Mouse (Mus musculus): ENCODE measurements at regions not wholly inside any gene's neighbourhood (a gene's known extent, or its start where the extent isn't known, plus 50 kb on each side); places are given as distances from the start of the nearest gene placed in this dataset.
"Not testable (repeated sequence)": the region's sequence is repeated elsewhere in the genome, so short reads cannot be mapped to it uniquely, and the experiment has no call there.

GRCm38 (mm10) chr3:41504867-41505266 is 50.7 kb upstream of the Jade1 start:
- H3K4me2 ChIP-seq (replicated peaks) = no peak overlapping the region
- no peak for ATAC-seq (ENCODE audit: insufficient number of reproducible peaks, insufficient read depth, low FRiP score, low TSS enrichment)
- H3K4me1 ChIP-seq = no peaks in the 10 kb centered on the region; the same call in 1 of the 2 replicates
- 93% methylated on average over 4 of the region's 4 CpGs for WGBS
- no peaks in the 10 kb centered on the region for H3K9me3 ChIP-seq
- H3K9ac ChIP-seq = no peak overlapping the region
- H3K36me3 ChIP-seq = no peaks in the 10 kb centered on the region
- H3K27ac ChIP-seq = no peak overlapping the region
- no peaks in the 10 kb centered on the region for H3K27me3 ChIP-seq
- no peak overlapping the region for H3K4me3 ChIP-seq

DNA sequence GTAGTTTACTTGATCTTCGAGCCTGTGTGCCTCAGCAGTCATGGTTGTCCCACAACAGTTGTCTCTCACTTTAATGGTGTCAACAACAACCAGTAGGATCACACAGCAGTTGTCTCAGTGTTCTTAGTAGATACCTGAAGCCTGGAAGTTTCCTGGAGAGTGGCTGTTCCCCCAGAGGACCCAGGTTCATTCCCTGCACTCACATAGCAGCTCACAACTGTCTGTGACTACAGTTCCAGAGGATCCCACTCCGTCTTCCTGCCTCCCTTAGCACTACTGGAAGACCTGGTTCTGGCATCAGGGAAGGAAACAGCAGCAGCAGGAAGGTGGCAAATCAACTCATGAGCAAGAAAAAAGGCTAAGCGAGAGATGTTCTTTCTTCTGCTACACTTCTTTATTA is 53.4 kb upstream of the Jade1 start:
- Histone ChIP-seq H3K27ac (no peak overlapping the region), H3K4me1 (no peaks in the 10 kb centered on the region; the same call in 1 of the 2 replicates), H3K9me3 (no peaks in the 10 kb centered on the region), H3K4me2 (replicated peaks) (no peak overlapping the region), H3K27me3 (no peaks in the 10 kb centered on the region), H3K4me3 (no peak overlapping the region), H3K36me3 (no peaks in the 10 kb centered on the region), H3K9ac (no peak overlapping the region)
- 85% methylated on average over 3 of the region's 3 CpGs for WGBS
- ATAC-seq (ENCODE audit: insufficient number of reproducible peaks, insufficient read depth, low FRiP score, low TSS enrichment) = no peak

DNA sequence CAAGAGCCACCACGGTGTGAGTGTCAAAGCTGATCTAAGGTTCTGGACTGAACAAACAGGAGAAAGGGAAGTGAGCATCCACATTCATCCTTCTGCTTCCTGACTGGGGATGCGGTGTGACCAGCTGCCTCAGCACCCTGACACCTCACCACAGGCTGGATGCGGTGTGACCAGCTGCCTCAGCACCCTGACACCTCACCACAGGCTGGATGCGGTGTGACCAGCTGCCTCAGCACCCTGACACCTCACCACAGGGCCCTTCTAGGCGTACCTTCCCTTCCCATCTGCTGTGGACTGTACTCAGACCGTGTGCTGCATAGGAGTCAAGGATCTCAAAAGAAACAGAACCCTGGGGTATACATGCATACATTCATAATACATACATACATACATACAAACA is 53.9 kb upstream of the Jade1 start:
- not testable (repeated sequence) for H3K9ac ChIP-seq; H3K36me3 ChIP-seq; ATAC-seq (ENCODE audit: insufficient number of reproducible peaks, insufficient read depth, low FRiP score, low TSS enrichment); H3K4me2 ChIP-seq (replicated peaks); H3K27me3 ChIP-seq; H3K9me3 ChIP-seq; H3K4me3 ChIP-seq; H3K4me1 ChIP-seq; H3K27ac ChIP-seq
- WGBS = 78% methylated on average over 6 of the region's 6 CpGs

GRCm38 (mm10) chr3:41501124-41501523 is 54.4 kb upstream of the Jade1 start:
- H3K4me2 ChIP-seq (replicated peaks) = no peak overlapping the region
- no peaks in the 10 kb centered on the region for H3K9me3 ChIP-seq
- no peak overlapping the region for H3K4me3 ChIP-seq
- no peaks in the 10 kb centered on the region for H3K36me3 ChIP-seq
- H3K4me1 ChIP-seq = no peaks in the 10 kb centered on the region; the same call in 1 of the 2 replicates
- no peak overlapping the region for H3K27ac ChIP-seq
- WGBS = 56% methylated on average over 6 of the region's 6 CpGs
- no peak for ATAC-seq (ENCODE audit: insufficient number of reproducible peaks, insufficient read depth, low FRiP score, low TSS enrichment)
- no peak overlapping the region for H3K9ac ChIP-seq
- no peaks in the 10 kb centered on the region for H3K27me3 ChIP-seq

DNA sequence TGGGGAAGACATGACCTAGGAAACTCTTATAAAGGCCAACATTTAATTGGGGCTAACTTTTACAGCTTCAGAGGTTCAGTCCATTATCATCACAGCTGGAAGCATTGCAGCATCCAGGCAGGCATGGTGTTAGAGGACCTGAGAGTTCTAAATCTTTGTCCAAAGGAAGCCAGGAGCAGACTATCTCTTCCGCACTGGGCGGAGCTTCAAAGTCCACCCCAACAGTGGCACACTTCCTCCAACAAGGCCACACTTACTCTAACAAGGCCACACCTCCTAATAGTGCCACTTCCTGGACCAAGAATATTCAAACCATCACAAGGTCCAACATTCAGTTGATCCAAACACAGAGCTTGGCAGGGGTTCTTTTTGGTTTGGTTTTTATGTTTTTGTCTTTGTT is 55.9 kb upstream of the Jade1 start:
- Histone ChIP-seq H3K4me2 (replicated peaks) (no peak overlapping the region), H3K4me1 (no peaks in the 10 kb centered on the region; the same call in 1 of the 2 replicates), H3K27me3 (no peaks in the 10 kb centered on the region), H3K9me3 (no peaks in the 10 kb centered on the region), H3K27ac (no peak overlapping the region), H3K9ac (no peak overlapping the region), H3K4me3 (no peak overlapping the region), H3K36me3 (no peaks in the 10 kb centered on the region)
- WGBS = 92% methylated on average over 2 of the region's 2 CpGs
- no peak for ATAC-seq (ENCODE audit: insufficient number of reproducible peaks, insufficient read depth, low FRiP score, low TSS enrichment)

DNA sequence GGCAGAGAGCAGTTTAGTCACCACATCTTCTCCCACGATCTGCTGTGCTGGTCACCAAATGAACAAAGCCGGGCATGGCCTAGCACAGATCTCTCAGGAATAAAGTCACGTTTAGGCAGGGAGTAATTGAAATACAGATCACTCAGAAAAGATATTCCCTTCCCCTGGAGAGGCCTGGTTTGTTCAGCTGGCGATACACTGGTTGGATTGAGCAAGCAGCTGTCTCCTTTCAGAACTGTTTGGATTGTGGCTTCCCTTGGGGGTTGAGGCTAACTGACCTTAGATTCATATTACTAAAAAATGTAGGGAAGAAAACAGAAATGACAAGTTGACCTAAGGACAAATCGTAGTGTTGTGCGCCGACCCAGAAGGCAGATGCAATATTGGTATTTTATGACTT is 56.7 kb upstream of the Jade1 start:
- Histone ChIP-seq H3K9me3 (no peaks in the 10 kb centered on the region), H3K9ac (no peak overlapping the region), H3K4me1 (no peaks in the 10 kb centered on the region; the same call in 1 of the 2 replicates), H3K4me2 (replicated peaks) (no peak overlapping the region), H3K4me3 (no peak overlapping the region), H3K27ac (no peak overlapping the region), H3K36me3 (no peaks in the 10 kb centered on the region), H3K27me3 (no peaks in the 10 kb centered on the region)
- ATAC-seq (ENCODE audit: insufficient number of reproducible peaks, insufficient read depth, low FRiP score, low TSS enrichment) = no peak
- WGBS = 61% methylated on average over 7 of the region's 7 CpGs

DNA sequence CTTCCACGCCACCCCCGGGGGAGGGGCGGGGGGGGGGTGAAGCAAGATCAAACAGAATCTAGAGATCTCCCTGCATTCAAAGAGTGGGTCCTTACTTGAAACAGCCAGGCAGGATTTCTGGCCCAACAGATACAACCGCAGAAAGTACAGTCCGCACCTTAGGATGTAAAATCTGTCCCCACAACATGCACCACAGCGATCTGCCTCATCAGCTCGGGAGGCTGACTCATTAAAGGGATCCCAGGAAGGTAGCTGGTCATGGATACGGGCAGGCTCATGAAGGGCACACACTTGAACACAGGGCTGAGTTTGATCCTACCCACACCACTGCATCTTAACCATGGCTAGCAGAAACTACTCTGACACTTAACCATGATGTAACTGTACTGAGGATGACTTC is 57.8 kb upstream of the Jade1 start:
- Histone ChIP-seq H3K27me3 (no peaks in the 10 kb centered on the region), H3K4me1 (no peaks in the 10 kb centered on the region; the same call in 1 of the 2 replicates), H3K27ac (no peak overlapping the region), H3K4me3 (no peak overlapping the region), H3K9ac (no peak overlapping the region), H3K36me3 (no peaks in the 10 kb centered on the region), H3K4me2 (replicated peaks) (no peak overlapping the region), H3K9me3 (no peaks in the 10 kb centered on the region)
- WGBS = 71% methylated on average over 8 of the region's 8 CpGs
- ATAC-seq (ENCODE audit: insufficient number of reproducible peaks, insufficient read depth, low FRiP score, low TSS enrichment) = no peak

- Histone ChIP-seq H3K4me3 (no peak overlapping the region), H3K36me3 (no peaks in the 10 kb centered on the region), H3K9me3 (no peaks in the 10 kb centered on the region), H3K27me3 (no peaks in the 10 kb centered on the region), H3K4me1 (no peaks in the 10 kb centered on the region; the same call in 1 of the 2 replicates), H3K9ac (no peak overlapping the region), H3K27ac (no peak overlapping the region), H3K4me2 (replicated peaks) (no peak overlapping the region)
- no peak for ATAC-seq (ENCODE audit: insufficient number of reproducible peaks, insufficient read depth, low FRiP score, low TSS enrichment)
- WGBS = 58% methylated on average over 11 of the region's 13 CpGs
Observed at GRCm38 (mm10) chr3:41496931-41497710, 58.4 kb upstream of the Jade1 start.

DNA sequence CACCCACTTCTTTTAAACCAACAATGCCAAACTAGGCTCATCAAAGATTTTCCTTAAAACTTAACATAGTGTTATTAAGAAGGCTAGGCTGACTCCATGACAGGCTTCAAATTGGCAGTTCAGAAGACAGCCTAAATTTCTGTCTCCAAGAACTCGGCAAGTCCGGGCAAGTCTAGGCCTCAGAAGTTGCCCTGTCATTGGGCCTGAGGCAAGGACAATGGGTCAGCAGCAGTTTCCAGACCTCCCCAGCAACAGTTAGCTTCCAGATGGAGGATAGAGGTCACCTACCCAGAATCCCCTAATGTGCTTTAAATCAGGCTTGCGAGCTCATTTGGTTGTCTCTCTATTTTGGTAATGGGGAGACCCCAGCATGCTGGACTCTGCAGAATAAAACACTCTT is 59.6 kb upstream of the Jade1 start:
- no peak overlapping the region for H3K27ac ChIP-seq
- no peaks in the 10 kb centered on the region for H3K36me3 ChIP-seq
- WGBS = 54% methylated on average over 3 of the region's 3 CpGs
- H3K9me3 ChIP-seq = no peaks in the 10 kb centered on the region
- H3K4me1 ChIP-seq = no peaks in the 10 kb centered on the region
- no peak overlapping the region for H3K4me2 ChIP-seq (replicated peaks)
- no peak overlapping the region for H3K9ac ChIP-seq
- H3K4me3 ChIP-seq = no peak overlapping the region
- ATAC-seq (ENCODE audit: insufficient number of reproducible peaks, insufficient read depth, low FRiP score, low TSS enrichment) = no peak
- H3K27me3 ChIP-seq = no peaks in the 10 kb centered on the region

DNA sequence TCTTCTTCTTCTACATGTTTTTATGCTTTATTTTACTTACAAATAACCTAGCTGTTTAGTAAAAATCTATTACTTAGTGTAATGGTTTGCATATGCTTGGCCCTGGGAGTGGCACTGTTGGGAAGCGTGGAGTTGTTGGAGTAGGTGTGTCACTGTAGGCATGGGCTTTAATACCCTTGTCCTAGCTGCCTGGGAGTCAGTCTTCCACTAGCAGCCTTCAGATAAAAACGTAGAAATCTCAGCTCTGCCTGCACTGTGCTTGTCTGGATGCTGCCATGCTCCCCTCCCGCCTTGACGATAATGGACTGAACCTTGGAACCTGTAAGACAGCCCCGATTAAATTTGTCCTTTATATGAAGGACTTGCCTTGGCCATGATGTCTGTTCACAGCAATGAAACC is 60.4 kb upstream of the Jade1 start:
- Histone ChIP-seq H3K4me2 (replicated peaks) (no peak overlapping the region), H3K4me1 (no peaks in the 10 kb centered on the region), H3K4me3 (no peak overlapping the region), H3K9ac (no peak overlapping the region), H3K27ac (no peak overlapping the region), H3K36me3 (no peaks in the 10 kb centered on the region), H3K9me3 (no peaks in the 10 kb centered on the region), H3K27me3 (no peaks in the 10 kb centered on the region)
- 82% methylated on average over 5 of the region's 5 CpGs for WGBS
- ATAC-seq (ENCODE audit: insufficient number of reproducible peaks, insufficient read depth, low FRiP score, low TSS enrichment) = no peak

GRCm38 (mm10) chr3:41493472-41493871 is 62.1 kb upstream of the Jade1 start:
- H3K27ac ChIP-seq = no peak overlapping the region
- no peak overlapping the region for H3K4me3 ChIP-seq
- no peak for ATAC-seq (ENCODE audit: insufficient number of reproducible peaks, insufficient read depth, low FRiP score, low TSS enrichment)
- H3K4me2 ChIP-seq (replicated peaks) = no peak overlapping the region
- WGBS = 92% methylated on average over 7 of the region's 7 CpGs
- no peaks in the 10 kb centered on the region for H3K36me3 ChIP-seq
- no peaks in the 10 kb centered on the region for H3K27me3 ChIP-seq
- no peaks in the 10 kb centered on the region for H3K4me1 ChIP-seq
- H3K9me3 ChIP-seq = no peaks in the 10 kb centered on the region
- no peak overlapping the region for H3K9ac ChIP-seq

DNA sequence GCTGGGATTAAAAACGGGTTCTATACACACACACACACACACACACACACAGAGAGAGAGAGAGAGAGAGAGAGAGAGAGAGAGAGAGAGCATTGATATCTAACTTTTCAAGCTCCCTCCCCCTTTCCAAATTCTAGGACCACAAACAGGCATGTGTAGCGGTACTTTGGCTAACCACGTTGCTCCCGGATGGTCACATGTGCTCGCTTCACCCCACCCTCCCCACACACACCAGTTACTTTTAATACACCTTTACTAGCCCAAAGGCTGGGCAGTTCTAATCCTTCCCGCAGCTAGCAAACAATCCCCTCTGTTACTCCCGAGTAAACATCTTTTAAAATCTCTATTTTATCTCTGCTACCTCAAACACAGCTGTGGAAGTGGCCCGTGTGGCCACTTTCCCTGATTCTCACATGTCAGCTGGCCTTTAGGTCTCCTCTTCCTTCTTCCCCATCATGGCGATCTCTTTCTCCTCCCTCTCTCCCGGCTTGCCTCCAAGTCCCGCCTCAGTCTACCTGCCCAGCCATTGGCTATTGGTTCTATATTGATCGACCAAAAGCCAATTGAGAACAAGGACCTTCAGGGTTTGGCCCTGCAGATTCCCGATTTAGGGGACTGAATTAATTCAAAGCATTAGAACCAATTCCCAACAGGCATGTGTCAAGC is 62.7 kb upstream of the Jade1 start:
- H3K27ac ChIP-seq = no peak overlapping the region
- H3K4me1 ChIP-seq = no peaks in the 10 kb centered on the region
- H3K4me3 ChIP-seq = no peak overlapping the region
- no peaks in the 10 kb centered on the region for H3K9me3 ChIP-seq
- H3K36me3 ChIP-seq = no peaks in the 10 kb centered on the region
- WGBS = 85% methylated on average over 13 of the region's 13 CpGs
- no peak overlapping the region for H3K4me2 ChIP-seq (replicated peaks)
- ATAC-seq (ENCODE audit: insufficient number of reproducible peaks, insufficient read depth, low FRiP score, low TSS enrichment) = no peak
- H3K27me3 ChIP-seq = no peaks in the 10 kb centered on the region
- H3K9ac ChIP-seq = no peak overlapping the region
